25 mouse cellular contexts compared by ENCODE assay signal in the genomic region with DNA sequence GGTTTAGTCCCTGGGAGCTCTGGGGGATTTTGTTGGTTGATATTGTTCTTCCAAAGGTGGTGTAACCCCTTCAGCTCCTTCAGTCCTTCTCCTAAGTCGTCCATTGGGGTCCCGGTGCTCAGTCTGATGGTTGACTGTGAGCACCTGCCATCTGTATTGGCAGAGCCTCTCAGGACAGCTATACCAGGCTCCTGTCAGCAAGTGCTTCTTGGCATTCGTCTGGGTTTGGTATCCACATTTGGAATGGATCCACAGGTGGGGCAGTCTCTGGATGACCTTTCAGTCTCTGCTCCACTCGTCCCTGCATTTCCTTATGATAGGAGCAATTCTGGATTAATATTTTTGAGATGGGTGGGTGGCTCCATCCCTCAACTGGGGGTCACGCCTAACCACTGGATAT. TPM values are rescaled to one million over a fixed set of nuclear protein-coding genes. Genes with fewer than 3 reads are reported as not detected.
DNase-seq lines count a peak whose midpoint lies in the region; ATAC-seq and TF ChIP-seq lines count a peak whose summit lies in the region.
"Had no signal": no experiment of that assay in that cellular context is flagged by ENCODE, and none has a peak within 500 bp of the region (broad histone marks: within the 10 kb centered on the region; RNA-seq: fewer than 3 reads in every experiment).

No protein-coding gene starts in this region.

- no peaks in the 10 kb centered on the region for H3K4me1 ChIP-seq in heart, embryonic 11.5 days (ENCODE audit: control insufficient read depth, insufficient read depth, low read length)
- no peaks in the 10 kb centered on the region for H3K4me1 ChIP-seq in heart, embryonic 12.5 days (replicated peaks)
- H3K4me1 ChIP-seq: embryonic facial prominence, embryonic 12.5 days; embryonic facial prominence, embryonic 15.5 days; forebrain, embryonic 12.5 days; heart, embryonic 13.5 days; hindbrain, embryonic 10.5 days; hindbrain, embryonic 13.5 days; intestine, embryonic 15.5 days; kidney, embryonic 15.5 days had no signal

- TF ChIP-seq CTCF in gastrocnemius, adult 2 months (IDR thresholded peaks at IDR 0.05), result no peak

- H3K9me3 ChIP-seq in heart, embryonic 11.5 days (replicated peaks; ENCODE audit: control insufficient read depth, low read length), result peaks cover 2% of the 10 kb centered on the region; the same call in 1 of the 2 replicates
- peaks cover 6% of the 10 kb centered on the region; the same call in 1 of the 2 replicates for H3K9me3 ChIP-seq in heart, embryonic 12.5 days (replicated peaks)
- H3K9me3 ChIP-seq: embryonic facial prominence, embryonic 15.5 days; forebrain, embryonic 12.5 days; intestine, embryonic 15.5 days had no signal

- intact Hi-C loops in gastrocnemius, adult 2 months (cut with DNase I), result no loop called here
- intact Hi-C loops in heart, postnatal 14 days (cut with DNase I), result no loop called here

- H3K27ac ChIP-seq in gastrocnemius, adult 2 months, result peak overlapping the region; percentile 53
- H3K27ac ChIP-seq in heart, embryonic 11.5 days (ENCODE audit: low read depth, low read length), result no peak overlapping the region
- no peak overlapping the region for H3K27ac ChIP-seq in heart, embryonic 12.5 days (ENCODE audit: poor library complexity, severe bottlenecking)
- H3K27ac ChIP-seq: embryonic facial prominence, embryonic 12.5 days; embryonic facial prominence, embryonic 15.5 days; forebrain, embryonic 12.5 days; heart, embryonic 13.5 days; hindbrain, embryonic 10.5 days; hindbrain, embryonic 13.5 days; intestine, embryonic 15.5 days; kidney, embryonic 15.5 days had no signal

- no peak overlapping the region for H3K4me3 ChIP-seq in gastrocnemius, adult 2 months
- no peak overlapping the region for H3K4me3 ChIP-seq in heart, embryonic 11.5 days (ENCODE audit: low read depth, low read length)
- H3K4me3 ChIP-seq in heart, embryonic 12.5 days, result no peak overlapping the region
- H3K4me3 ChIP-seq: embryonic facial prominence, embryonic 12.5 days; embryonic facial prominence, embryonic 15.5 days; forebrain, embryonic 12.5 days; heart, embryonic 13.5 days; hindbrain, embryonic 10.5 days; hindbrain, embryonic 13.5 days; intestine, embryonic 15.5 days; kidney, embryonic 15.5 days had no signal

- H3K9ac ChIP-seq in heart, embryonic 11.5 days (ENCODE audit: low read depth, low read length), result no peak overlapping the region
- H3K9ac ChIP-seq in heart, embryonic 12.5 days, result no peak overlapping the region
- H3K9ac ChIP-seq: embryonic facial prominence, embryonic 12.5 days; embryonic facial prominence, embryonic 15.5 days; forebrain, embryonic 12.5 days; heart, embryonic 13.5 days; hindbrain, embryonic 13.5 days; intestine, embryonic 15.5 days; kidney, embryonic 15.5 days had no signal

- H3K27me3 ChIP-seq in heart, embryonic 11.5 days (ENCODE audit: control insufficient read depth, insufficient read depth, low read length), result no peaks in the 10 kb centered on the region
- no peaks in the 10 kb centered on the region for H3K27me3 ChIP-seq in heart, embryonic 12.5 days (replicated peaks)
- H3K27me3 ChIP-seq: embryonic facial prominence, embryonic 12.5 days; embryonic facial prominence, embryonic 15.5 days; forebrain, embryonic 12.5 days; heart, embryonic 13.5 days; hindbrain, embryonic 13.5 days; intestine, embryonic 15.5 days; kidney, embryonic 15.5 days had no signal

- WGBS in heart, embryonic 11.5 days (ENCODE audit: insufficient replicate concordance), result 81% methylated on average over 5 of the region's 5 CpGs
- 89% methylated on average over 5 of the region's 5 CpGs for WGBS in heart, embryonic 12.5 days

- no peak overlapping the region for H3K4me2 ChIP-seq in heart, embryonic 11.5 days
- no peak overlapping the region for H3K4me2 ChIP-seq in heart, embryonic 12.5 days
- H3K4me2 ChIP-seq: embryonic facial prominence, embryonic 12.5 days; embryonic facial prominence, embryonic 15.5 days; forebrain, embryonic 12.5 days; heart, embryonic 13.5 days; hindbrain, embryonic 13.5 days; intestine, embryonic 15.5 days; kidney, embryonic 15.5 days had no signal

- DNase-seq in cerebellum, postnatal 10 days, result peak; percentile 1 to 4
- no peak for DNase-seq in cerebellum, postnatal 4 days (ENCODE audit: low spot score in 2 of 2)
- peak; percentile 42 for DNase-seq in gastrocnemius, adult 2 months
- no peak for DNase-seq in gastrocnemius, postnatal 10 days
- peak; percentile 22 to 25 for DNase-seq in heart, adult 18-20 months
- DNase-seq in heart, postnatal 14 days, result peak; percentile 2 to 12
- DNase-seq: adrenal gland, adult 8-10 months; adrenal gland, postnatal 25 days; cerebellum, adult 11-12 months; cerebellum, adult 8-10 months; kidney, adult 11 months; kidney, adult 8-10 months had no signal

- ATAC-seq in heart, embryonic 11.5 days (replicated peaks; ENCODE audit: insufficient number of reproducible peaks, low FRiP score, low TSS enrichment), result no peak
- no peak for ATAC-seq in heart, embryonic 12.5 days (ENCODE audit: insufficient number of reproducible peaks, low FRiP score)
- ATAC-seq: activated CD4-positive, CD25-positive, alpha-beta regulatory T cell, adult 4 months; forebrain, embryonic 16.5 days; hindbrain, embryonic 16.5 days; intestine, embryonic 15.5 days had no signal

- H3K36me3 ChIP-seq in heart, embryonic 11.5 days (ENCODE audit: control insufficient read depth, insufficient read depth, low read length), result peaks cover 6% of the 10 kb centered on the region; the same call in 1 of the 2 replicates
- H3K36me3 ChIP-seq in heart, embryonic 12.5 days, result peaks cover 19% of the 10 kb centered on the region

RNA-seq across cellular contexts. Expression of a gene that starts 30.7 kb away (rescaled TPM):
- total RNA-seq in gastrocnemius, adult 2 months (2021), result 10 to 100 TPM in 1 of 2 experiments, 1 to 10 TPM in 1; 9.2 to 13.6 TPM
- 10 to 100 TPM; 11.5 to 14.6 TPM for total RNA-seq in gastrocnemius, postnatal 10 days (2021)
- 10 to 100 TPM; 11.1 to 15.7 TPM for total RNA-seq in heart, adult 18-20 months (2021)
- 38.9 and 41.2 TPM in 2 replicates for polyA plus RNA-seq in heart, embryonic 11.5 days (2014; fragmentation: Nextera tagmentation; extraction: Ambion mirVana)
- total RNA-seq in heart, postnatal 14 days (2021), result 10 to 100 TPM; 16.2 to 17.9 TPM
- polyA plus RNA-seq in heart, embryonic 12.5 days (2016; fragmentation: Nextera tagmentation; extraction: Ambion mirVana), result 35.1 and 37.4 TPM in 2 replicates

RNA-seq across cellular contexts. Expression of a gene that starts 31.2 kb away (rescaled TPM):
- 10 to 100 TPM; 26.2 to 32.1 TPM for total RNA-seq in gastrocnemius, adult 2 months (2021)
- 10 to 100 TPM; 49.1 to 52.5 TPM for total RNA-seq in gastrocnemius, postnatal 10 days (2021)
- total RNA-seq in heart, adult 18-20 months (2021), result 10 to 100 TPM; 30.5 to 34.4 TPM
- polyA plus RNA-seq in heart, embryonic 11.5 days (2014; fragmentation: Nextera tagmentation; extraction: Ambion mirVana), result 103 and 130 TPM in 2 replicates
- total RNA-seq in heart, postnatal 14 days (2021), result 10 to 100 TPM; 36.2 TPM
- polyA plus RNA-seq in heart, embryonic 12.5 days (2016; fragmentation: Nextera tagmentation; extraction: Ambion mirVana), result 90.6 and 95.3 TPM in 2 replicates

Comparison
In these comparisons a context has a peak if more than half of its experiments do, and no peak if none do; other contexts are left out.
1. DNase-seq: peak in cerebellum, postnatal 10 days (2 of 2), gastrocnemius, adult 2 months (single experiment), heart, adult 18-20 months (2 of 2) and heart, postnatal 14 days (2 of 2); none in cerebellum, postnatal 4 days (0 of 2) and gastrocnemius, postnatal 10 days (single experiment).